Mouse (Mus musculus) G1E (cell line): ENCODE measurements around the gene Ppp1r26.

Experiments
- CTCF ChIP-seq: IDR thresholded peaks from 2 replicates; pipeline ENCODE4 v1.5.1; 2012; ENCODE audit warnings: low read depth, low read length, inconsistent platforms, mixed read lengths
- GATA1 ChIP-seq: IDR thresholded peaks from 2 replicates; pipeline ENCODE4 v1.6.1; 2012; ENCODE audit warnings: borderline replicate concordance, low read length, inconsistent platforms, mixed read lengths
- GATA2 ChIP-seq: IDR thresholded peaks from 2 replicates; pipeline ENCODE4 v1.6.1; 2012; ENCODE audit warnings: low read depth, low read length, inconsistent platforms, borderline replicate concordance
- POLR2AphosphoS5 ChIP-seq: IDR thresholded peaks from 2 replicates; pipeline ENCODE4 v1.6.1; 2012; ENCODE audit warnings: low read depth, low read length, inconsistent platforms; ENCODE audit not compliant: insufficient replicate concordance
- TAL1 ChIP-seq: conservative IDR thresholded peaks from 2 replicates; pipeline ENCODE4 v1.6.1; 2012; ENCODE audit warnings: low read depth, low read length, inconsistent platforms, mixed read lengths

GRCm38 (mm10) chr2:28495207-28495756 is 48.7 kb downstream of the Ppp1r26 start:
- TF ChIP-seq CTCF: no peak
- TF ChIP-seq GATA1: no peak
- no peak for TF ChIP-seq POLR2AphosphoS5
- TF ChIP-seq TAL1: no peak
- no peak for TF ChIP-seq GATA2
